Mouse (Mus musculus) bone marrow, adult 2 months (tissue): ENCODE measurements around the gene Ing5.

ENCODE experiments used
- CTCF ChIP-seq: fragments of 200-500 bp; IDR thresholded peaks from 2 replicates; pipeline ENCODE4 v1.5.1; 2011; ENCODE audit warnings: low read length, control low read depth; ENCODE audit not compliant: control insufficient read depth, insufficient read depth
- POLR2A ChIP-seq: fragments of 200-500 bp; IDR thresholded peaks from 2 replicates; pipeline ENCODE4 v1.6.1; 2011; ENCODE audit warnings: low read depth, mild to moderate bottlenecking, control low read depth, low read length, borderline replicate concordance; ENCODE audit not compliant: control insufficient read depth

GRCm38 (mm10) chr1:93804818-93805217 is 1.1 kb downstream of the Ing5 start:
- TF ChIP-seq CTCF: no peak
- TF ChIP-seq POLR2A: no peak
